Mouse (Mus musculus) mouse embryonic stem cell (cell line): Measurements from ENCODE around the gene Purb.

Source experiments
- in situ Hi-C, 2 experiments: fragments of 300-500 bp; cut with MboI; formaldehyde crosslinking; loops; 1 replicate in 1 of 2; 3 replicates in 1 of 2; pipeline ENCODE4 v1.14.3; 2019 to 2020; ENCODE audit warnings: low sequenced_read_pairs in 2 of 2, low pct_unique_long_range_greater_than_20kb in 1 of 2, mixed read lengths in 1 of 2; ENCODE audit not compliant: unreplicated experiment in 1 of 2

Gene Purb

GRCm38 (mm10) chr11:6475867-6476484 is at the start of gene Purb:
Gene Purb, minus strand, starts transcription at chr11:6475917.
- in situ Hi-C loops = no loop called here

GRCm38 (mm10) chr11:6525241-6525640 is 49.5 kb upstream of the Purb start:
- in situ Hi-C loops = no loop called here

GRCm38 (mm10) chr11:6524880-6525238 is 49.1 kb upstream of the Purb start:
- in situ Hi-C loops = no loop called here

DNA sequence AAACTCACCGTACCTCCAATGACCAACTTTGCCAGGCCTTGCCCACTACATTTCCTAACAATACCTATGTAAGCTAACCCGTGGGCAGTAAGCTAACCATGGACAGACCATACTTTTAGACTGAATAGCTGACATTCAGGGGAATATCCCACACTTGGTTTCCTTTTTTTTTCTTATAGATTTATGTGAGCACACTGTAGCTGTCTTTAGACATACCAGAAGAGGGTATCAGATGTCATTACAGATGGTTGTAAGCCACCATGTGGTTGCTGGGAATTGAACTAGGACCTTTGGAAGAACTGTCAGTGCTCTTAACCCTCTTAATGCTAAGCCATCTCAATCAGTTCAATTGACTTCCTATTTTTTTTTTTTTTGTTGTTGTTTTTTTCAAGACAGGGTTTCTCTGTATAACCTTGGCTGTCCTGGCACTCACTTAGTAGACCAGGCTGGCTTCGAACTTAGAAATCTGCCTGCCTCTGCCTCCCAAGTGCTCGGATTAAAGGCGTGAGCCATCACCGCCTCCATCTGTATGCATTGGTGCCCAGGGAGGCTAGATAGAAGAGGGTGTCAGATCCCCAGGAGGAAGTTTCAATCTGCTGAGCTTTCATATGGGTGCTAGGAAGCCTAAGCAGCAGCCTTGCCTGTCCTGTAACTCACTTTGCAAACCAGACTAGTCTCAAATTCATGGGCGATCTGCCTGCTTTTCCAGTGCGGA is 48.6 kb upstream of the Purb start:
- in situ Hi-C loops = no loop called here

DNA sequence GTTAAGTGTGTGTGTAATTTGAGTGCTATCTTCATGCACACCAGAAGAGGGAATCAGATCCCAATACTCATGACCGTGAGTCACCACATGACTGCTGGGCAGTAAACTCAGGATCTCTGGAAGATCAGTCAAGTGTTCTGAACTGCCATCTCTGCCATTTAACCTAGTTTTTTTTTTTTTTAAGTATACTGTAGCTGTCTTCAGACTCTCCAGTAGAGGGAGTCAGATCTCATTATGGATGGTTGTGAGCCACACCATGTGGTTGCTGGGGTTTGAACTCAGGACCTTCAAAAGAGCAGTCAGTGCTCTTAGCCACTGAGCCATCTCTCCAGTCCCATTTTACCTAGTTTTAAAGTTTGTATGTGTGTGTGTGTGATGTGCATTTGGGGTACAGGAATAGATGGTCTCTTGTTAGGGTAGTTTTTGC is 48.0 kb upstream of the Purb start:
- in situ Hi-C loops = no loop called here

DNA sequence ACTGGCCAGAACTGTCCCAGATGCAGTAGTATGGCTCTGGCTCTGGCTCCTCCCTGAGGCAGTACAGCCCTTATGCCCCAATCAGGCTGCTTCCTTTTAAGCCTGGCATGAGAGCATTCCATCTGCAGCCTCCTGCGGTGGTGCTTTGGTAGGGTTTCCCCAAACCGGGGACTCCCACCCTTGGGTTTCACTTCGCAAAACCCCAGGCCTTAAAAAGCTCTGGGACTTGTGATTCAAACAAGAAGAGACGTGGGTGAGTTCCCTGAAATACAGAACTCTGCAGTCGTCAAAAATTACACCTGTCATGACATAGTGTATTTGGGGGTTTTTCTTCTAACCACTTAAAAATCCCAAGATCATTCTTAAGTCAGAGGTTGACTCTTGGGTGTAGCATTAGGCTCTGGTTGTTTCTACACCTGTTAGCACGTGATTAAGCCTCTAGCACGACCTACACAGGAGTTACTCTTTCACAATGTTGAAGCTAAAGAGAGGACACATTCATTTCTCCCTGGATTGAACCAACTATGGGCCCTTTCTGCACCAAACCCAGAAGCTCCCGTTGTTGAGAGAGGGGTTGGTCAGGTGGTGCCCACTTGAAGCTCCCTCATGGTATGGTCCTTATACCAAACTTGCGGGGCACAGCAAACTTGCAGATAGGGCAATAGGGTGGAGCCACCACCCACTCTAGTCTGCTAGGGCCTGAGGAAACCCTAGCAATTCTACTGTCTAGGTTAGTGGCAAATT is 47.2 kb upstream of the Purb start:
- in situ Hi-C loops = no loop called here

DNA sequence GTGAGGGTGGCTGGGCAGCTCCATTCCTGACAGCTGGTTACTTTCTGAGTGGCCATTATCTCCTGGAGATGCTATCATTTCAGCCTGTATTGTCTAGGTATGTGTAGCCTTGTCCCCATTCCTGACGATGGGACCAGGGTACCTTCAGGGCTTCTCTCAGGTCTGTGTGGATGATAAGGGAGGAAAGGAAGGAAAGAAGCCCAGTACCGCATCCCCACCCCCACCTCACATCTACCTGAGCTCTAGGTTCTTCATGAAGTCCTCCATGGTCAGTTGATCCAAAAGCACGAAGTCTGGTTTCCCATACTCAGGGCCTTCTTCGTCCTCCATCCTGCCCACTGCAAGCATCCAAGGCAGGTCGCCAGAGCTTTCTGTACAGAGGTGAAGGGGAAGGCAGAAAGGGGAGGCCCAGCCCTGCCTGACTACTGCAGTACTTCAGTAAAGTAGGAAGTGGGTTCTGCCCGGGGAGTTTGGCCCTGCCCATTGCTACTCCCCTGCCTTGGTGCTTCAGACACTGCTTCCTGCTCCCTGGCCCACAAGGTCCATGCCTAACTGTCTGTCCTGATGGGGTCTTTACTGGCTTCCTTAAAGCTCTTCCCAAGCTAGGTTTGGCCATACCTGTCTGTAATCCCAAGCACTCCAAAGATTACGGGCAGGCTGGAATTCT is 44.9 kb upstream of the Purb start, which contains the start of gene Myo1g:
Gene Myo1g, minus strand, starts transcription at position 459 of the 667 bp plus-strand sequence.
- in situ Hi-C loops = no loop called here

GRCm38 (mm10) chr11:6519491-6520033 is 43.8 kb upstream of the Purb start:
- in situ Hi-C loops = no loop called here

GRCm38 (mm10) chr11:6514837-6515236 is 39.1 kb upstream of the Purb start:
- in situ Hi-C loops = no loop called here

DNA sequence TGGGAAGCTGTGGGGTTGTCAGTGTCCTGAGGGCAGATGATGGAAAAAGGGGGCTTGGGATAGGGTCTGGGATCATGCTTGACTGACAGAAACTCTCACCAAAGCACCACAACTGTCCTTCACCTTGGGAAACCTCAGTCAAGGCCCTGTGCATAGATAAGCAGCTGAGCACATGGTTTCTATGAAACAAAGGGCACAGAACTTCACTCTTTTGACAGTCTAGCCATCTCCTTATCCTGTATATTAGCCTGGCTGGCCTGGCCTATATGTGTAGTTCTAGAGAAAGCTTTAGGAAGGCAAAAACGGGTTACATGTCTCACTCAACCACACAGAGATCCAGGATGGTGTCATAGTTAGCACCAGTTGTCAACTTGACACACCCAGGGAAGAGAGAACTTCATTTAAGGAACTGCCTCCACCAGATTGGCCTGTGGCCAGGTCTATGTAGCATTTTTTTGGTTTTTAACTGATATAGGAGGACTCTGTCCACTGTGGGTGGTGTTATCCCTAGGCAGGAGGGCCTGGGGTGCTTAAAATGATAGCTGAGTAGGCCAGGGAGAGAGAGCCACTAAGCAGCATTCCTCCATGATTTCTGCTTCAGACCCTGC is 32.7 kb upstream of the Purb start:
- in situ Hi-C loops = no loop called here

DNA sequence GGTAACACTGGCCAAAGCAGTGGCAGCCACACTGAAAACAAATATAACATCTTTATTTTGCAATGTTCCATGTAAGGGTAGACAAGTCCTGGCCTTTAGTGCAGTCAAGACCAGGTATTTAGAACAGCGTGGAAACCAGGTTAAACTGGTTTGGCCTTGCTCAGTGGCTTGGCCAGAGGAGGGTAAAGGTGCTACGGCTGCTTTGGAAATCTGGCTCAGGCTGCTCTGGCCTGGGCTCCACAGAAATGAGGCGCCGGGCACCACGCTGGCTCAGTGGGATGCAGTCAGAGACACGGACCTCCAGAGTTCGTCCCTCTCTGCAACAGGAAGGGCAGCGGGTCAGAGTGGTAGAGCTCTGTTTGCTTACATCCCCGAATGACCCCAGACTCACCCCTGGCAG is 30.8 kb upstream of the Purb start:
- in situ Hi-C loops = no loop called here

- in situ Hi-C loops = no loop called here
Observed at GRCm38 (mm10) chr11:6504689-6505088, 29.0 kb upstream of the Purb start.

- in situ Hi-C loops = no loop called here
Observed at GRCm38 (mm10) chr11:6504226-6504625, 28.5 kb upstream of the Purb start.

DNA sequence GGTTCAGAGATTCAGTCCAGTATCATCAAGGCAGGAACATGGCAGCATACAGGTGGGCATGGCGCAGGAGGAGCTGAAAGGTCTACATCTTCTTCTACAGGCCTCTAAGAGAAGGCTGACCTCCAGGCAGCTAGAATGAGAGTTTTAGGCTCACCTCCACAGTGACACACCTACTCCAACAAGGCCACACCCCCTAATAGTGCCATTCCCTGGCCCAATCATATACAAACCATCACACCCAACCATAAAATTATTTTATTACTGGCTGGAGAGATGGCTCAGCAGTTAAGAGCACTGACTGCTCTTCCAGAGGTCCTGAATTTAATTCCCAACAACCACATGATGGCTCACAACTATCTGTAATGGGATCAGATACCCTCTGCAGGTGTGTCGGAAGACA is 26.8 kb upstream of the Purb start:
- in situ Hi-C loops = no loop called here

DNA sequence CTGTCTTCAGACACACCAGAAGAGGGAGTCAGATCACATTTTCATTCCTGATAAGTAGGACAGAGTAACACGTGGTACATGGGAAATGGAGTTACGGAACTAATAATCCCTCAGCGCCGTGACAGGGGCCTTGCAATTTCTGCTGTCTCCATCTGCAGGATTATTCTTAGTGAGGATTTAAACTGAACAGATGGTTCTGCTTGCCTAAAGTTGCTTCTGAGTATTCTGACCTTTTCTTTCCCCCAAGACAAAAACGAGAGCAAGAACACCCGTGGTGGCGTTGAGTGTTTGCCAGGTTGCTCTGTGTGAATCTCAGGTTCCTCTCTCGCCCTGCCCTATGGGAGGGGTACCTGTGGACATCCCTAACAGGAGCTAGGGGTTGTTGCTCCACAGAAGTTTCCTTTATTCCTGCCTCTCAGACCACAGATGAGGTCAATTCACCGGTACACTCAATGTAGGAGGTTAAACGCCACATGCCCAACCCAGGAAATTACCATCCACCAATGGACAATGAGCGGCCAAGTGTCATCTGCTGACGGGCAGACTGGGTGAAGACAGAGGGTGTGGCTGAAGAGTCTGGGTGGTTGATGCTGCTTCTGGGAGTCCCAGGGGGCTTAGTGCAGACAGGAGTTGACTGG is 21.7 kb upstream of the Purb start:
- in situ Hi-C loops = no loop called here

- in situ Hi-C loops = no loop called here
Observed at GRCm38 (mm10) chr11:6489691-6490503, 14.2 kb upstream of the Purb start.

- in situ Hi-C loops = no loop called here
Observed at GRCm38 (mm10) chr11:6489257-6489656, 13.5 kb upstream of the Purb start.
